In genomic region chr2:28240920-28241319, GRCm38 (mm10) we compare ENCODE assay signal across 31 mouse cellular contexts.
"Had no signal": no experiment of that assay in that cellular context is flagged by ENCODE, and none has a peak within 500 bp of the region (broad histone marks: within the 10 kb centered on the region; RNA-seq: fewer than 3 reads in every experiment).

No protein-coding gene starts in this region.

- H3K4me2 ChIP-seq: heart, embryonic 11.5 days; heart, embryonic 12.5 days; heart, embryonic 13.5 days; heart, embryonic 15.5 days; hindbrain, embryonic 12.5 days; hindbrain, embryonic 13.5 days; hindbrain, embryonic 14.5 days; hindbrain, embryonic 15.5 days; intestine, embryonic 15.5 days; kidney, embryonic 15.5 days had no signal

- H3K27ac ChIP-seq: heart, embryonic 10.5 days; heart, embryonic 13.5 days; heart, embryonic 15.5 days; hindbrain, embryonic 10.5 days; hindbrain, embryonic 12.5 days; hindbrain, embryonic 13.5 days; hindbrain, embryonic 15.5 days; hindbrain, postnatal 0 days; intestine, embryonic 15.5 days; kidney, embryonic 15.5 days; kidney, postnatal 0 days; layer of hippocampus, adult 2 months had no signal

- H3K4me1 ChIP-seq: hindbrain, embryonic 12.5 days had no signal

- H3K9me3 ChIP-seq: heart, embryonic 10.5 days; heart, embryonic 13.5 days; heart, embryonic 15.5 days; hindbrain, embryonic 10.5 days; hindbrain, embryonic 12.5 days; hindbrain, embryonic 13.5 days; hindbrain, embryonic 15.5 days; intestine, embryonic 15.5 days; kidney, embryonic 15.5 days had no signal

- H3K9ac ChIP-seq: heart, embryonic 12.5 days; heart, embryonic 13.5 days; heart, embryonic 15.5 days; hindbrain, embryonic 12.5 days; hindbrain, embryonic 13.5 days; hindbrain, embryonic 14.5 days; hindbrain, embryonic 15.5 days; intestine, embryonic 15.5 days; kidney, embryonic 15.5 days had no signal

- ATAC-seq: hindbrain, embryonic 16.5 days; hindbrain, postnatal 0 days; inflammation-experienced regulatory T-cells, adult 6 months; intestine, embryonic 15.5 days; intestine, embryonic 16.5 days; intestine, postnatal 0 days had no signal

- H3K4me3 ChIP-seq: heart, embryonic 10.5 days; heart, embryonic 12.5 days; heart, embryonic 13.5 days; heart, embryonic 15.5 days; hindbrain, embryonic 10.5 days; hindbrain, embryonic 12.5 days; hindbrain, embryonic 13.5 days; hindbrain, embryonic 15.5 days; intestine, embryonic 15.5 days; kidney, embryonic 15.5 days; layer of hippocampus, adult 2 months had no signal

- DNase-seq: heart, postnatal 10 days; heart, postnatal 14 days; heart, postnatal 36 days; heart, postnatal 4 days; kidney, adult 11 months; kidney, adult 18-20 months; kidney, adult 2 months; kidney, adult 8-10 months; kidney, adult 9 months; kidney, postnatal 25 days; layer of hippocampus, adult 9-11 months; layer of hippocampus, postnatal 36 days had no signal

- H3K27me3 ChIP-seq: hindbrain, embryonic 12.5 days; hindbrain, embryonic 15.5 days; intestine, embryonic 15.5 days; kidney, embryonic 15.5 days had no signal

- H3K36me3 ChIP-seq: heart, embryonic 10.5 days; heart, embryonic 12.5 days; heart, embryonic 13.5 days; heart, embryonic 15.5 days; hindbrain, embryonic 10.5 days; hindbrain, embryonic 12.5 days; hindbrain, embryonic 13.5 days; hindbrain, embryonic 15.5 days; intestine, embryonic 15.5 days; kidney, embryonic 15.5 days had no signal
